Mouse (Mus musculus): ENCODE data around the gene Jak3.

GRCm38 (mm10) chr8:71681369-71681915, 5.3 kb downstream of the Jak3 start:
- TF ChIP-seq CTCF (IDR thresholded peaks at IDR 0.05; ENCODE audit: extremely low read depth, insufficient read length, insufficient replicate concordance, low read depth, low read length) (no peak), POLR2A (IDR thresholded peaks at IDR 0.05; ENCODE audit: low read depth, low read length) (no peak)

Data from small intestine, adult 2 months (tissue).